Mouse (Mus musculus) limb, embryonic 11.5 days (tissue): ENCODE results near the gene Tll2. TPM values are rescaled to one million over a fixed set of nuclear protein-coding genes. Genes with fewer than 3 reads are reported as not detected.

Experiments used
- ATAC-seq: fragments of 200-750 bp; cut with Nextera tagmentation; 2 replicates; pipeline ENCODE4 v1.8.0; 2017; ENCODE audit warnings: low read depth; ENCODE audit not compliant: insufficient number of reproducible peaks, low FRiP score, low TSS enrichment
- DNase-seq: peaks from one replicate; pipeline ENCODE4 v3.0.0-alpha.2; 2015; ENCODE audit warnings: low spot score
- H3K27ac ChIP-seq: fragments of 300-500 bp; sonication (generic); replicated peaks from 2 replicates; pipeline ENCODE4 v1.5.1; 2014; ENCODE audit warnings: low read depth, mild to moderate bottlenecking, low read length
- H3K27me3 ChIP-seq: fragments of 300-500 bp; sonication (generic); 2 replicates; pipeline ENCODE4 v1.6.1; 2014; ENCODE audit warnings: mild to moderate bottlenecking, low read length, mixed read lengths; ENCODE audit not compliant: control insufficient read depth, insufficient read depth
- H3K36me3 ChIP-seq: fragments of 300-500 bp; sonication (generic); 2 replicates; pipeline ENCODE4 v1.6.1; 2014; ENCODE audit warnings: mild to moderate bottlenecking, low read length, moderate library complexity, mixed read lengths; ENCODE audit not compliant: control insufficient read depth, insufficient read depth
- H3K4me1 ChIP-seq: fragments of 300-500 bp; sonication (generic); 2 replicates; pipeline ENCODE4 v1.6.1; 2014; ENCODE audit warnings: low read length, mixed read lengths; ENCODE audit not compliant: control insufficient read depth, insufficient read depth
- H3K4me2 ChIP-seq: fragments of 300-500 bp; sonication (generic); 2 replicates; pipeline ENCODE4 v1.6.1; 2014; ENCODE audit warnings: low read depth, mild to moderate bottlenecking, moderate library complexity; ENCODE audit not compliant: severe bottlenecking
- H3K4me3 ChIP-seq: fragments of 300-500 bp; sonication (generic); 2 replicates; pipeline ENCODE4 v1.5.1; 2014; ENCODE audit warnings: low read depth, low read length
- H3K9ac ChIP-seq: fragments of 300-500 bp; sonication (generic); 2 replicates; pipeline ENCODE4 v1.6.1; 2014; ENCODE audit warnings: mild to moderate bottlenecking, low read length
- H3K9me3 ChIP-seq: fragments of 300-500 bp; sonication (generic); 2 replicates; pipeline ENCODE4 v1.6.1; 2016; ENCODE audit warnings: low read length; ENCODE audit not compliant: control insufficient read depth
- WGBS: fragments of 180-500 bp; shearing (Covaris S2); extraction: QIAGEN DNeasy Blood & Tissue Kit; methylation state at CpG from one replicate; pipeline ENCODE4 v1.1.7; 2014; 5-methylcytosine and 5-hydroxymethylcytosine counted together
- polyA plus RNA-seq: library from polyadenylated mRNA; unstranded; fragments of >200 nt; fragmentation: Nextera tagmentation; extraction: Ambion mirVana; gene quantifications from 2 replicates; pipeline ENCODE4 v1.2.1, GENCODE M21; 2014

The Tll2 gene
- polyA plus RNA-seq, 1 experiment from 2014 or later = 0.07 TPM

- no peak overlapping the region for H3K27ac ChIP-seq
- H3K4me2 ChIP-seq = no peak overlapping the region
- H3K27me3 ChIP-seq = no peaks in the 10 kb centered on the region
- no peaks in the 10 kb centered on the region for H3K9me3 ChIP-seq
- no peak overlapping the region for H3K4me3 ChIP-seq
- no peaks in the 10 kb centered on the region for H3K36me3 ChIP-seq
- ATAC-seq = no peak
- H3K4me1 ChIP-seq = no peaks in the 10 kb centered on the region
- 83% methylated on average over 7 of the region's 7 CpGs for WGBS
- DNase-seq = no peak
- no peak overlapping the region for H3K9ac ChIP-seq
Measured at GRCm38 (mm10) chr19:41151321-41152015, 55.2 kb downstream of the Tll2 start.

- Histone ChIP-seq H3K4me2 (no peak overlapping the region), H3K27me3 (no peaks in the 10 kb centered on the region), H3K27ac (no peak overlapping the region), H3K9me3 (no peaks in the 10 kb centered on the region), H3K4me1 (no peaks in the 10 kb centered on the region), H3K9ac (no peak overlapping the region), H3K4me3 (no peak overlapping the region), H3K36me3 (no peaks in the 10 kb centered on the region)
- DNase-seq = no peak
- 84% methylated on average over 8 of the region's 8 CpGs for WGBS
- no peak for ATAC-seq
Measured at GRCm38 (mm10) chr19:41140961-41141360, 65.7 kb downstream of the Tll2 start.

DNA sequence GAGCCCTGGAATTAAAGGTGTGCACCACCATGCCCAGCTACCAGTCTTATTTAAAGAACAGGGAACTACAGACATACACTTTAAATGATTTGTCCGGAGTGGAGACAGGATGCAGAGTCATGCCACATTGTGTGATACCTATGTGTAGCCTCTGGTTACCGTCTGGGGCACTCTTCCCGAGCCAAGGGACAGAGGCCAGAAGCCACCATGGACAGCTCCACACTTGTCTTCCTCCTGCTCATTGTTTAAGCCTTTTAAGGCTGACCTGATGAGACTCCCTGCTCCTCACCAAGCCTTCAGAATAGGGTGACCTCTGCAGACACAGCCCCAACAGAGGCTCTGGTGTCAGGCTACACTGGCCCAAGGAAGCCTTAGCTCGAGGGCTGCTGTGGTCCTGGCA lies 67.0 kb downstream of the Tll2 start:
- Histone ChIP-seq H3K27ac (no peak overlapping the region), H3K9ac (no peak overlapping the region), H3K9me3 (no peaks in the 10 kb centered on the region), H3K4me3 (no peak overlapping the region), H3K36me3 (no peaks in the 10 kb centered on the region), H3K27me3 (no peaks in the 10 kb centered on the region), H3K4me1 (no peaks in the 10 kb centered on the region), H3K4me2 (no peak overlapping the region)
- ATAC-seq (no peak), DNase-seq (peak; percentile 40)
- WGBS = 52% methylated on average over 4 of the region's 4 CpGs

- no peak overlapping the region for H3K4me2 ChIP-seq
- no peak overlapping the region for H3K9ac ChIP-seq
- H3K27me3 ChIP-seq = no peaks in the 10 kb centered on the region
- no peaks in the 10 kb centered on the region for H3K9me3 ChIP-seq
- no peak for ATAC-seq
- no peaks in the 10 kb centered on the region for H3K36me3 ChIP-seq
- no peak overlapping the region for H3K27ac ChIP-seq
- WGBS = 27% methylated on average over 3 of the region's 3 CpGs
- H3K4me3 ChIP-seq = no peak overlapping the region
- no peak for DNase-seq
- no peaks in the 10 kb centered on the region for H3K4me1 ChIP-seq
Measured at GRCm38 (mm10) chr19:41123009-41123408, 83.6 kb downstream of the Tll2 start.

DNA sequence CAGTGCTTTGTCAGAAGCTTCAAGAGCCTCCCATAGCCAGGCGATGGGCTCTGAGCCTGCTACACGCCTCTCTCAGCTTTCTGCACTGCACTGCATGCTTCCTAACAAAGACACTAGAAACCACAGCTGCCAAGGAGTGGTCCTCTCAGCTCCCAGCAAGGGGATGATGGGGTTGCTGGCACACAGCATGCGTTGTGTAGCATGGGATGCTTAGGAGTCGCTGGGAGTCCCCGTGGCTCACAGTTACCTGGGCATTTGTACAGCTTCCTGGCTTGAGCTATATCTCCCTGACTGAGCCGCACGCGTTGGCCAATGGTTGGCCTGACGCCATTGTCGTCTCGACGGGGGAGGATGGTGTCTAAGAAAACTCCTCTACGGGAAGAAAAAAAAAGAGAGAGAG lies 86.7 kb downstream of the Tll2 start:
- DNase-seq (no peak), ATAC-seq (no peak)
- H3K4me3 ChIP-seq = no peak overlapping the region
- H3K9me3 ChIP-seq = no peaks in the 10 kb centered on the region
- H3K4me1 ChIP-seq = no peaks in the 10 kb centered on the region
- no peak overlapping the region for H3K27ac ChIP-seq
- H3K27me3 ChIP-seq = no peaks in the 10 kb centered on the region
- WGBS = 96% methylated on average over 13 of the region's 13 CpGs
- H3K4me2 ChIP-seq = no peak overlapping the region
- no peaks in the 10 kb centered on the region for H3K36me3 ChIP-seq
- no peak overlapping the region for H3K9ac ChIP-seq

DNA sequence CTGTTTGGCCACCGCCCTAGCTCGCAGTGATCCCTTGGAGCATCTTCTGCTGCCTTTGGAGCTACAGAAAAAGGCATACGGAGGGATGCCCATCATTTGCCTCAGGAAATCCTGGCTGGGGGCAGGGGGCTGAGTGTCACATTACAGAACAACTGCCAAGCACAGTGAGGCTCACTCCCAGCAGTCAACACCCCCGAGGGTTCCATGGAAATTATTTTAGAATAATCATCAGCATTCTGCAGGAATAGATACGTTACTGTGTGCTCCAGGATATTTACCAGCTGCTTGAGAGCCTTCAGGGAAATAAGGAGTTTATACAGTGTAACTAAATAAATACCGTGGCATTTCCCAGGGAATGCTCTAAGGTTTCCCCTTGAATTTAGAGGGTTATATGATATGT lies 88.3 kb downstream of the Tll2 start:
- no peak for ATAC-seq
- no peaks in the 10 kb centered on the region for H3K9me3 ChIP-seq
- H3K27ac ChIP-seq = no peak overlapping the region
- DNase-seq = no peak
- H3K4me2 ChIP-seq = no peak overlapping the region
- no peaks in the 10 kb centered on the region for H3K36me3 ChIP-seq
- no peak overlapping the region for H3K4me3 ChIP-seq
- no peak overlapping the region; the same call in 1 of the 2 replicates for H3K9ac ChIP-seq
- no peaks in the 10 kb centered on the region for H3K4me1 ChIP-seq
- H3K27me3 ChIP-seq = no peaks in the 10 kb centered on the region
- 57% methylated on average over 6 of the region's 6 CpGs for WGBS

- Histone ChIP-seq H3K36me3 (no peaks in the 10 kb centered on the region), H3K9ac (no peak overlapping the region), H3K4me1 (0 out of 2 replicates have a peak, but pooled peaks cover 3% of the 10 kb centered on the region), H3K9me3 (no peaks in the 10 kb centered on the region), H3K4me3 (no peak overlapping the region), H3K4me2 (no peak overlapping the region), H3K27me3 (no peaks in the 10 kb centered on the region), H3K27ac (no peak overlapping the region)
- ATAC-seq (no peak), DNase-seq (no peak)
- WGBS = 84% methylated on average over 4 of the region's 4 CpGs
Measured at GRCm38 (mm10) chr19:41117334-41117733, 89.3 kb downstream of the Tll2 start.

GRCm38 (mm10) chr19:41114611-41115010 lies 92.0 kb downstream of the Tll2 start:
- WGBS = 40% methylated on average over 5 of the region's 5 CpGs
- DNase-seq = no peak

More at GRCm38 (mm10) chr19:41114611-41115010, 92.0 kb downstream of the Tll2 start:
- no peaks in the 10 kb centered on the region for H3K36me3 ChIP-seq
- no peaks in the 10 kb centered on the region for H3K9me3 ChIP-seq
- no peaks in the 10 kb centered on the region for H3K27me3 ChIP-seq
- 0 out of 2 replicates have a peak, but pooled peaks cover 3% of the 10 kb centered on the region for H3K4me1 ChIP-seq
- no peak overlapping the region for H3K9ac ChIP-seq
- no peak overlapping the region for H3K4me3 ChIP-seq
- ATAC-seq = 0 out of 2 replicates have a peak, but pooled peaks have one; percentile 47
- H3K4me2 ChIP-seq = no peak overlapping the region
- no peak overlapping the region for H3K27ac ChIP-seq
